Mouse (Mus musculus) heart, postnatal 0 days (tissue): ENCODE measurements at regions not wholly inside any gene's neighbourhood (a gene's known extent, or its start where the extent isn't known, plus 50 kb on each side); places are given as distances from the start of the nearest gene placed in this dataset.
"Not testable (repeated sequence)": the region's sequence is repeated elsewhere in the genome, so short reads cannot be mapped to it uniquely, and the experiment has no call there.

Source experiments
- ATAC-seq: fragments of 200-750 bp; cut with Nextera tagmentation; 2 replicates; pipeline ENCODE4 v1.8.0; 2017; ENCODE audit warnings: low read depth, moderate number of reproducible peaks, moderate library complexity; ENCODE audit not compliant: insufficient read depth
- DNase-seq: peaks from one replicate; pipeline ENCODE4 v3.0.0-alpha.2; 2016; ENCODE audit warnings: low spot score
- H3K27ac ChIP-seq: fragments of 300-500 bp; sonication (generic); 2 replicates; pipeline ENCODE4 v1.5.1; 2014; ENCODE audit warnings: low read depth, mild to moderate bottlenecking
- H3K27me3 ChIP-seq: fragments of 300-500 bp; sonication (generic); 2 replicates; pipeline ENCODE4 v1.6.1; 2014; ENCODE audit warnings: low read length, mixed read lengths; ENCODE audit not compliant: control insufficient read depth, insufficient read depth
- H3K36me3 ChIP-seq: fragments of 300-500 bp; sonication (generic); replicated peaks from 2 replicates; pipeline ENCODE4 v1.6.1; 2014; ENCODE audit warnings: low read length, mixed read lengths; ENCODE audit not compliant: control insufficient read depth, insufficient read depth
- H3K4me1 ChIP-seq: fragments of 300-500 bp; sonication (generic); 2 replicates; pipeline ENCODE4 v1.6.1; 2014; ENCODE audit warnings: antibody characterized with exemption; ENCODE audit not compliant: control insufficient read depth, insufficient read depth
- H3K4me2 ChIP-seq: fragments of 300-500 bp; sonication (generic); 2 replicates; pipeline ENCODE4 v1.6.1; 2014; ENCODE audit warnings: low read depth, mild to moderate bottlenecking, low read length, moderate library complexity
- H3K4me3 ChIP-seq: fragments of 300-500 bp; sonication (generic); 2 replicates; pipeline ENCODE4 v1.5.1; 2014; ENCODE audit warnings: low read depth, low read length
- H3K9ac ChIP-seq: fragments of 300-500 bp; sonication (generic); replicated peaks from 2 replicates; pipeline ENCODE4 v1.6.1; 2014; ENCODE audit warnings: low read depth, low read length, mixed read lengths
- H3K9me3 ChIP-seq: fragments of 300-500 bp; sonication (generic); replicated peaks from 2 replicates; pipeline ENCODE4 v1.6.1; 2016; ENCODE audit warnings: low read length; ENCODE audit not compliant: control insufficient read depth
- CTCF ChIP-seq: IDR thresholded peaks from 2 replicates; pipeline ENCODE4 v1.5.1; 2016; ENCODE audit warnings: antibody characterized with exemption, control low read depth, low read depth
- EP300 ChIP-seq: IDR thresholded peaks from 2 replicates; pipeline ENCODE4 v1.6.1; 2016; ENCODE audit warnings: antibody characterized with exemption, low read depth
- WGBS: fragments of 180-500 bp; shearing (Covaris S2); extraction: QIAGEN DNeasy Blood & Tissue Kit; methylation state at CpG from one replicate; pipeline ENCODE4 v1.1.7; 2014; 5-methylcytosine and 5-hydroxymethylcytosine counted together

GRCm38 (mm10) chr12:40949580-40949979 is 74.3 kb upstream of the Immp2l start:
- DNase-seq = no peak
- no peak overlapping the region for H3K27ac ChIP-seq
- WGBS = 59% methylated on average over 3 of the region's 3 CpGs
- no peaks in the 10 kb centered on the region for H3K27me3 ChIP-seq
- no peak for TF ChIP-seq CTCF
- no peak overlapping the region for H3K4me2 ChIP-seq
- H3K36me3 ChIP-seq = no peaks in the 10 kb centered on the region
- no peaks in the 10 kb centered on the region for H3K9me3 ChIP-seq
- H3K9ac ChIP-seq = no peak overlapping the region
- no peaks in the 10 kb centered on the region for H3K4me1 ChIP-seq
- ATAC-seq = no peak
- no peak overlapping the region for H3K4me3 ChIP-seq

- 47% methylated on average over 3 of the region's 3 CpGs for WGBS
Measured at GRCm38 (mm10) chr12:40958536-40958935, 65.4 kb upstream of the Immp2l start.

GRCm38 (mm10) chr12:40964996-40965395 is 58.9 kb upstream of the Immp2l start:
- DNase-seq = no peak
- Histone ChIP-seq H3K9me3 (no peaks in the 10 kb centered on the region), H3K4me1 (no peaks in the 10 kb centered on the region), H3K27ac (no peak overlapping the region), H3K4me3 (no peak overlapping the region), H3K9ac (no peak overlapping the region), H3K4me2 (no peak overlapping the region), H3K27me3 (no peaks in the 10 kb centered on the region), H3K36me3 (no peaks in the 10 kb centered on the region)
- no peak for TF ChIP-seq CTCF
- no peak for TF ChIP-seq EP300
- ATAC-seq = no peak
- WGBS = 57% methylated on average over 2 of the region's 2 CpGs

More at GRCm38 (mm10) chr12:40958536-40958935, 65.4 kb upstream of the Immp2l start:
- Histone ChIP-seq H3K4me2 (no peak overlapping the region), H3K27ac (no peak overlapping the region), H3K27me3 (no peaks in the 10 kb centered on the region), H3K4me1 (no peaks in the 10 kb centered on the region), H3K36me3 (no peaks in the 10 kb centered on the region), H3K9ac (no peak overlapping the region), H3K4me3 (no peak overlapping the region), H3K9me3 (no peaks in the 10 kb centered on the region)
- TF ChIP-seq CTCF = no peak
- no peak for TF ChIP-seq EP300
- no peak for DNase-seq
- no peak for ATAC-seq

- H3K4me2 ChIP-seq = no peak overlapping the region
- H3K27ac ChIP-seq = no peak overlapping the region
- H3K9ac ChIP-seq = no peak overlapping the region
- no peak overlapping the region for H3K4me3 ChIP-seq
- ATAC-seq (no peak), DNase-seq (no peak)
- TF ChIP-seq CTCF = no peak
- no peak for TF ChIP-seq EP300
- 87% methylated on average over 2 of the region's 2 CpGs for WGBS
- H3K9me3 ChIP-seq = no peaks in the 10 kb centered on the region
- no peaks in the 10 kb centered on the region for H3K4me1 ChIP-seq
- no peaks in the 10 kb centered on the region for H3K36me3 ChIP-seq
- H3K27me3 ChIP-seq = no peaks in the 10 kb centered on the region
Measured at GRCm38 (mm10) chr12:40966308-40966707, 57.6 kb upstream of the Immp2l start.

- 62% methylated on average over 6 of the region's 6 CpGs for WGBS
- H3K4me1 ChIP-seq, DNase-seq, H3K9me3 ChIP-seq, ATAC-seq, H3K36me3 ChIP-seq, H3K4me3 ChIP-seq, H3K4me2 ChIP-seq, H3K27ac ChIP-seq, H3K27me3 ChIP-seq, H3K9ac ChIP-seq: not testable (repeated sequence)
Measured at GRCm38 (mm10) chr12:40966723-40967122, 57.2 kb upstream of the Immp2l start.

- Histone ChIP-seq H3K27me3 (no peaks in the 10 kb centered on the region), H3K36me3 (no peaks in the 10 kb centered on the region), H3K9me3 (no peaks in the 10 kb centered on the region), H3K4me1 (no peaks in the 10 kb centered on the region), H3K27ac (no peak overlapping the region), H3K4me3 (no peak overlapping the region), H3K9ac (no peak overlapping the region), H3K4me2 (no peak overlapping the region)
- 63% methylated on average over 3 of the region's 3 CpGs for WGBS
- DNase-seq = no peak
- no peak for ATAC-seq
- TF ChIP-seq CTCF (no peak), EP300 (no peak)
Measured at GRCm38 (mm10) chr12:40972844-40973243, 51.0 kb upstream of the Immp2l start.
